Mouse (Mus musculus) ES-E14 (cell line): Measurements from ENCODE around the gene Lrmp.

Experiments
- CHD2 ChIP-seq: IDR thresholded peaks from 2 replicates; pipeline ENCODE4 v1.6.1; 2014; ENCODE audit warnings: mild to moderate bottlenecking, low read depth, low read length, inconsistent platforms
- HCFC1 ChIP-seq: IDR thresholded peaks from 2 replicates; pipeline ENCODE4 v1.6.1; 2012; ENCODE audit warnings: low read length, inconsistent platforms, borderline replicate concordance; ENCODE audit not compliant: insufficient read depth
- MAFK ChIP-seq: IDR thresholded peaks from 2 replicates; pipeline ENCODE4 v1.6.1; 2014; ENCODE audit warnings: mild to moderate bottlenecking, low read depth, low read length, inconsistent platforms; ENCODE audit not compliant: insufficient read depth
- ZC3H11A ChIP-seq: IDR thresholded peaks from 2 replicates; pipeline ENCODE4 v1.6.1; 2012; ENCODE audit warnings: low read depth, mild to moderate bottlenecking, inconsistent platforms, low read length, borderline replicate concordance
- ZNF384 ChIP-seq: IDR thresholded peaks from 2 replicates; pipeline ENCODE4 v1.6.1; 2012; ENCODE audit warnings: low read depth, low read length, inconsistent platforms

GRCm38 (mm10) chr6:145193446-145193845 is 78.0 kb downstream of the Lrmp start:
- TF ChIP-seq ZNF384 (no peak), MAFK (no peak), CHD2 (no peak), HCFC1 (no peak), ZC3H11A (no peak)
